Mouse (Mus musculus) left cerebral cortex, adult 11 months (tissue): ENCODE results near the gene Fbxo27.
"Not testable (repeated sequence)": the region's sequence is repeated elsewhere in the genome, so short reads cannot be mapped to it uniquely, and the experiment has no call there.

Experiments
- DNase-seq: peaks from one replicate; pipeline ENCODE4 v3.0.0; 2022; ENCODE audit warnings: low spot score

Gene Fbxo27

DNA sequence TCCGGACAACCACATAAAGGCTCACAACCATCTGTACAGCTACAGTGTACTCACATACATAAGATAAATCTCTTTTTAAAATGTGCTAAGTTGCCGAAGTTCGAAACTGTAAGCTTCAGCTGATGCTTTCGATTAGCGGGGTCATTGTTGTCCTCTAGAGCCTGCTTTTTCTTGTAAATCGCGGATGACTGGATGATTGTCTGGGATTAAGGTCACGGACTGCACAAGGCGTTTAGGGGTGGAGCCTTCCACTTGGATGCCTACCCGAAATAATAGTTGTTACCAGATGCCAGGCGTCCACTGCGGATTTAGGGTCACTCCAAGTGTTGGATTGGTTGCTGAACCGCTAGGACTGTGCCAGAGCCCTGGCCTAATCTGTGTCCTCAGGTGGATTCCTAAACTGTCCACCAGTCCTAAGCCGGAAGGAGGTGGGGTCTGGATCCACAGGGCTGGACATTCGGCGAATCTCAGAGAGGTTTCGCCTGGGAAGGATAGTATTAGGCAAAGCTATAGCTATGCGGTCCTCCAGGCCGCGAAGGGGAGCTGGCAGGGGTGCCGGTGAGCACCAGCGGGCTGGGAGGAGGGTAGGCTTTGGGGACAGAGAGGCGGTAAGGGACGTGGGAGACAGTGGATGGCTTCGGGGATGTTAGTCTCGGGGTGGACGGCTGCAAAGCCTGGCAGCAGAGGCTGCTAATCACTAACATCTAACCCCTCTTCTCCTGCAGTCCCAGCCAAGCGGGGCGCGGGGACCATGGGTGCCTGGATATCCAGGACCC, at the start of gene Fbxo27:
Fbxo27 (plus strand) TSS at position 305 of the 776 bp plus-strand sequence.
- DNase-seq, result no peak

GRCm38 (mm10) chr7:28645366-28645765, 47.3 kb upstream of the Fbxo27 start:
- DNase-seq, result no peak

GRCm38 (mm10) chr7:28645947-28646475, 46.6 kb upstream of the Fbxo27 start:
- DNase-seq, result no peak

- DNase-seq, result no peak
Observed at GRCm38 (mm10) chr7:28647016-28647415, 45.6 kb upstream of the Fbxo27 start.

- DNase-seq, result no peak
Observed at GRCm38 (mm10) chr7:28651157-28651556, 41.5 kb upstream of the Fbxo27 start.

GRCm38 (mm10) chr7:28656430-28656829, 36.2 kb upstream of the Fbxo27 start:
- DNase-seq, result no peak

GRCm38 (mm10) chr7:28665620-28666579, 26.7 kb upstream of the Fbxo27 start:
- DNase-seq, result no peak

DNA sequence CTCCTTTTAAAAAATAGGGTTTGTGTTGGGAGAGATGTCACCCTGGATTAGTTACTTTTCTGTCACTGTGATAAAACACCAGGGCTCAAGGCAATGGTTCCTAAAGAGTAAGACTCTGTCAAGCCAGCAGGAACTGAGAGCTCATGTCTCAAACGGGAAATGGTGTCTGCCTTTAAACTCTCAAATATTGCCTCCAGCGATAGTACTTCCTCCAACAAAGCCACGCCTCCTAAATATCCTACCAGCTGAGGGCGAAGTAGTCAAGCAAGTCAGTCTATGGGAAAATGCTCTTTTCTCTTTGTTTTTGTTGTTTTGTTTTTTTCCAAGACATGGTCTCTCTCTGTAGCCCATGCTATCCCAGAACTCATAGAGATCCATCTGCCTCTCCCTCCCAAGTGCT, 21.5 kb upstream of the Fbxo27 start:
- DNase-seq, result no peak

DNA sequence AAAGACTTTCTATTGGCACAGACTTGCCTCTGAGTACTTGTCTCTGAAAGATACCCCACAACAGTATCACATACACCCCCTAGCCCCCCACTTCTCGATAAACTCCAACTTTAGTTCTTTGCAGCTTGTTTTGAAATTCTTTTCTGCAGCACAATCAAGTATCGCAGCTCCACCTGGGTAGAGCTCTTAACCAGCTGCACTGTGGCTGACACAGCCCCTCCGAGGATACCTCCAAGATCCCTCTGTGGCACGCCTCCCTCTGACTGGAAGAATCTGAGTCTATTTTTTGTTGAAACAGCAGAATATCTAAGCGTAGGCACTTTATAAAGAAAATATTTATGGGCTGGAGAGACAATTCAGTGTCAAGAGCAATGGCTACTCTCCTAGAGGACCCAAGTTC, 20.4 kb upstream of the Fbxo27 start:
- DNase-seq, result no peak

DNA sequence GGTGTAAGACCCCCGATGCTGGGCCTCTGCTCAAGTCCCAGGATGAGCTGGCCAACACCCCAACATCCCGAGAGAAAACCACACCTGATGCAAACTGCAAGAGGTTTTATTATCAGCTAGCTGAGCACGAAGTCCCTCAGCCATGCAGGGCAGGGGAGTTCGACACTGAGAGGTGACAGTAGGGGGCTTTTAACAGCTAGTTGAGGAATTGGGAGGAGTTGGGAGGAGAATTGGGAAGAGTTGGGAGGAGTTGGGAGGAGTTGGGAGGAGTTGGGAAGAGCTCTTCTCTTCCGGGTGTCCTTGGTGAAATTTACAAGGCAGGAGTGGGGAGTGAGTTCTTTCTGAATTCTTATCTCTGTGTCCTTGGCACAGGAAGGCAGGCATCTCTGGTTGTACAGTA, 19.9 kb upstream of the Fbxo27 start:
- not testable (repeated sequence) for DNase-seq

- DNase-seq, result no peak
Observed at GRCm38 (mm10) chr7:28674994-28675393, 17.7 kb upstream of the Fbxo27 start.

- no peak for DNase-seq
Observed at GRCm38 (mm10) chr7:28675746-28676145, 16.9 kb upstream of the Fbxo27 start.

- DNase-seq, result no peak
Observed at GRCm38 (mm10) chr7:28676811-28677541, 15.7 kb upstream of the Fbxo27 start.

DNA sequence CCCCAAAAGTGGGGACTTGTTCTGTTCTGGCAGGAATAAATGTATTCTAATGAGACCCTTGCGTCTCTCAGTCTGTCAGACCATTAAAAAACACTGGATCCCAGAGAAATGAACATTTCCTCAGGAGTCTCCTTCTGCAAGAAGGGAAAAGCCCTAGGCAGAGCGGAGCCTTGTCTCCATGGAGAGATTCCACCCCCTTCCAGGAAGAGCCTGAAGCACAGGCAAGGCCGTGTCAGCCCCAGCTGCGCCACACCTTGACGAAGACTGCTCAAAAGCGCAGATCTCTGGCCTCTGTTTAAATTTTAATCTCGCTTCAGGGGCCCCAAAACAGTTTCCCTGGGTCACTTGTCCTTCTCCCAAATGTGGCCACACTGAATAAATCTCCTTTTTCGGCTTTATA, 15.0 kb upstream of the Fbxo27 start:
- no peak for DNase-seq

- no peak for DNase-seq
Observed at GRCm38 (mm10) chr7:28691075-28691474, 1.6 kb upstream of the Fbxo27 start.

DNA sequence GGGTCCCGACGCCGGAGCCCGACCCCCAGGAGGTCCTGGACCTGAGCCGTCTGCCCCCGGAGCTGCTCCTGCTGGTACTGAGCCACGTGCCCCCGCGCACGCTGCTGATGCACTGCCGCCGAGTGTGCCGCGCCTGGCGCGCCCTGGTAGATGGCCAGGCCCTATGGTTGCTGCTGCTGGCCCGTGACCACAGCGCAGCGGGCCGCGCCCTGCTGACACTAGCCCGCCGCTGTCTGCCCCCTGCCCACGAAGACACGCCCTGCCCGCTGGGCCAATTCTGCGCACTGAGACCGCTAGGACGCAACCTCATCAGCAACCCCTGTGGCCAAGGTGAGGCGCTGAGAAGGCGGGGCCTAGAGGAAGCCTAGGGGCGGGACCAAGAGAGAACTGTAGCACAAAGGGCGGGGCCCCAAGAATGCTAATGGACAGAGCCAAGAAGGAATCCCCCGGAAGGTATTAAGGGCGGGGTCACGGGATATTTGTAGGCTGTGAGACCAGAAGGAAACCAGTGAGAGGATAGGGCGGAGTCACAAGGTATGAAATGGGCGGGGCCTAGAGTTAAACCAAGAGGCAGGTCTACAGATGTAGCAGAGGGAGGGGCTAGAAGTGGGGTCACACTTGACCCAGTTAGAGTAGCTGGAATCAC, 795 bp downstream of the Fbxo27 start:
- peak; percentile 89 for DNase-seq

- no peak for DNase-seq
Observed at GRCm38 (mm10) chr7:28694423-28694822, 1.8 kb downstream of the Fbxo27 start.

GRCm38 (mm10) chr7:28694966-28695511, 2.4 kb downstream of the Fbxo27 start:
- DNase-seq, result no peak

DNA sequence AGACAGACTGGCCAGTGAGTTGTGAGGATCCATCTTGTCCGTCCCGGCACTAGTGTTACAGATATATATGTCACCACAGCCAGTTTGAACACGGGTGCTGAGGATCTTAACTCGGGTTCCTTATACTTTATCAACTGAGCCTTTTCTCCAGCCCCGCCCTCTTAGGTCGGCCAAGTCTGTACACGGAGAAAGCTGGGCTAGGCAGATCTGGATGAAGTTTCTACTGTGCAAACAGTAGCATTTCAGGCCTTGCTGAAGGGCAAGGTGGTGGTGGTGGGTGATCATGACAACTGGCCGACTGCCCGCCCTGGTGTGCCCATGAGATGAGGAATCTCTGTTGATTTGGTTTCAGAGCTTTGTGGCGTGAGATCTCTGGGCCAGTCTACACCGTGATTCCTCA, 4.6 kb downstream of the Fbxo27 start:
- no peak for DNase-seq

DNA sequence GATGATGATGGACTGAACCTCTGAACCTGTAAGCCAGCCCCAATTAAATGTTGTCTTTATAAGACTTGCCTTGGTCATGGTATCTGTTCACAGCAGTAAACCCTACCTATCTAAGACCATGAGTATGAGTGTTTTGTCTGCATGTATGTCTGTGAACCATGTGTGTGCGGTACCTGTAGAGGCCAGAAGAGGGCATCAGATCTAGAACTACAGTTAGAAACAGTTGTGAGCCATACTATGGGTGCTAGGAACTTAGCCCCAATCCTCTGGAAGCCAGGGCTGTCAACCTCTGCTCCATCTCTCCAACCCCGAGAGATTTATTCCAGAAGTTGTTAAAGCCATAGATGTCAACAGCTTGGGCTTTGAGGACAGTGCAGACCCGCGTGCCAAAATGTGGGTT, 7.6 kb downstream of the Fbxo27 start:
- no peak for DNase-seq

DNA sequence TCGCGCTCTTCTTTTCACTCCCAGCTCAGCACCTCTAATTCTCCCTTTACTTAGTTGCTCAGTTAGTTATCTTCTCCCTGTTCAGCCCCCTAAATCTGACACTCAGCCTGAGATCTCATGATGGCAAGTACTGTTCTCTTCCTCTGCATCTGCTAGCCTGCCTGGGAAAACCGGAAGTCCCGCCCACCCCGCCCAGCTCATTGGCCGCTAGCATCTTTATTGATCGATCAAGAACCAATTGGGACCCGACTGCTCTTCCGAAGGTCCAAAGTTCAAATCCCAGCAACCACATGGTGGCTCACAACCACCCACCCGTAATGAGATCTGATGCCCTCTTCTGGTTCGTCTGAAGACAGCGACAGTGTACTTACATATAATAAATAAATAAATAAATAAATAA, 8.7 kb downstream of the Fbxo27 start:
- DNase-seq, result not testable (repeated sequence)
